Mouse (Mus musculus): ENCODE results near the gene Pank2.

DNA sequence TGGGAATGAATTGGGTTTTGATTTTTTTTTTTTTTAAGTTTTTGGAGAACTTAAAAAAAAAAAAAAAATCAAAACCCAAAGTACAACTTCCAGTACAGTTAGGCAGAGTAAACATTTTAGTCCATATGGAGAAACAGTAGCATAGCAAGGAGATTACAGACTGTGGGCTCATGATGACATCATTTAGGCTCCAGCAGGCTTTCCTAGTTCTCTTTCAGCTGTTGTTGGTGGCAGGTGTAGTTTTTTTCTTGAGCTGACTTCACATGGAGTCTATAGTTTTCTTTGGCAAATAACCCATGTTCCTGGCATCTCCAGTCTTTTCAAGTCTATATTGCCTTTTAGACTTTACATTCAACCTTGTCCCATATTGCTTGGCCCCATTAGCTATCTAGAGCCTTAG lies 28.4 kb downstream of the Pank2 start:
- TF ChIP-seq CTCF (IDR thresholded peaks at IDR 0.05; ENCODE audit: low read depth, low read length) = no peak
- TF ChIP-seq POLR2A (IDR thresholded peaks at IDR 0.05; ENCODE audit: borderline replicate concordance, low read depth, low read length) = no peak

Data from bone marrow macrophage, adult 2 months (primary cell).